Mouse (Mus musculus) adrenal gland, adult 18-20 months (tissue): Measurements from ENCODE around the gene 1600012H06Rik. TPM values are rescaled to one million over a fixed set of nuclear protein-coding genes. Genes with fewer than 3 reads are reported as not detected.
"Not testable (repeated sequence)": the region's sequence is repeated elsewhere in the genome, so short reads cannot be mapped to it uniquely, and the experiment has no call there.

ENCODE experiments used
- DNase-seq, 2 experiments: peaks; one replicate each; pipeline ENCODE4 v3.0.0; 2021 to 2022; ENCODE audit warnings: low spot score in 2 of 2
- total RNA-seq, 2 experiments: library from RNA; stranded (reverse); gene quantifications; 1 replicate in 1 of 2; 2 replicates in 1 of 2; pipeline ENCODE4 v1.2.3; 2021

The 1600012H06Rik gene
- total RNA-seq, 2 experiments from 2014 or later: 23.8 to 34.6 TPM

GRCm38 (mm10) chr17:15000047-15000446, 57.1 kb downstream of the 1600012H06Rik start:
- not testable (repeated sequence) for DNase-seq

DNA sequence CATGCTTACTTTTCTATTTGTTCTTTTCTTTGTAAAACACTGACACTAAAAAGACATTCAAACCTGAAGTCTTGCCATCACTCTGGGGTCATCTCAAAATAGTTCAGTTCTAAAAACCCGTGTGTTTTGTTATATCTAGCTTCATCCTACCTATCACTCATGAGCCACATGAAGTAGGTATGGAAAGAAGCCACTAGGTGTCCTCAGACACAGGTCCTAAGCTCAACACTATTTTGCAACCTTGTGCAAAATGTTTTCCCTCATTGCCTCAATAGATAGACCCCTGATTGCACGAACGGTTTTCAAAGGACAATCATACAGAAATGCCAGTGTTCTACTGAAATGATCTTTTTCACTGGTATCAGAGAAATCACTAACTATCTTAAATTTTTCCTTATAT, 66.1 kb downstream of the 1600012H06Rik start:
- DNase-seq: not testable (repeated sequence)

Other genes with a start within 250 kb of the 1600012H06Rik start
- gene Thbs2, start 248.9 kb upstream of the 1600012H06Rik start, total RNA-seq: 1 to 10 TPM; 2.6 to 3.4 TPM
- gene Wdr27, start within 50 bp of the 1600012H06Rik start, total RNA-seq: 1 to 10 TPM; 1.9 to 3.5 TPM
- 10 to 100 TPM; 39.0 to 57.3 TPM for gene Phf10, start 18.1 kb downstream of the 1600012H06Rik start, total RNA-seq
- gene 9030025P20Rik, start 35.3 kb downstream of the 1600012H06Rik start, total RNA-seq: 1 to 10 TPM; 5.0 to 5.4 TPM
- not detected for gene Gm3417, start 35.6 kb downstream of the 1600012H06Rik start, total RNA-seq
- gene Gm3435, start 67.0 kb downstream of the 1600012H06Rik start, total RNA-seq: 1 to 10 TPM; 2.6 to 5.0 TPM
- gene Ermard, start 98.0 kb downstream of the 1600012H06Rik start, total RNA-seq: 10 to 100 TPM; 40.0 to 48.1 TPM
- 1 to 10 TPM in 1 of 2 experiments, under 1 TPM in 1; 0.99 to 2.6 TPM for gene Tcte3, start 98.3 kb downstream of the 1600012H06Rik start, total RNA-seq
- gene Gm3448, start 98.4 kb downstream of the 1600012H06Rik start, total RNA-seq: 1 to 10 TPM; 5.4 to 5.6 TPM